Mouse (Mus musculus) erythroblast, adult 5-6 weeks (primary cell): ENCODE measurements around the gene Cdc42ep4. TPM values are rescaled to one million over a fixed set of nuclear protein-coding genes. Genes with fewer than 3 reads are reported as not detected.

Experiments used
- ATAC-seq: replicated peaks from 2 replicates; pipeline ENCODE4 v1.8.0; 2016; ENCODE audit warnings: moderate number of reproducible peaks, mild to moderate bottlenecking, moderate TSS enrichment, inconsistent platforms; ENCODE audit not compliant: poor library complexity, low FRiP score, severe bottlenecking
- total RNA-seq, 2 experiments: library from RNA; stranded (forward) in 1 of 2; stranded (reverse) in 1 of 2; fragments of 150-400 nt in 1 of 2; fragments of 200-764, 138-1000 nt in 1 of 2; gene quantifications; 2 replicates each; pipeline versions ENCODE4 v1.2.3 to v1.2.4; 2015 to 2017; ENCODE audit warnings: low replicate concordance in 2 of 2

The Cdc42ep4 gene
- total RNA-seq, 2 experiments from 2014 or later, result 4.4 to 9.9 TPM

DNA sequence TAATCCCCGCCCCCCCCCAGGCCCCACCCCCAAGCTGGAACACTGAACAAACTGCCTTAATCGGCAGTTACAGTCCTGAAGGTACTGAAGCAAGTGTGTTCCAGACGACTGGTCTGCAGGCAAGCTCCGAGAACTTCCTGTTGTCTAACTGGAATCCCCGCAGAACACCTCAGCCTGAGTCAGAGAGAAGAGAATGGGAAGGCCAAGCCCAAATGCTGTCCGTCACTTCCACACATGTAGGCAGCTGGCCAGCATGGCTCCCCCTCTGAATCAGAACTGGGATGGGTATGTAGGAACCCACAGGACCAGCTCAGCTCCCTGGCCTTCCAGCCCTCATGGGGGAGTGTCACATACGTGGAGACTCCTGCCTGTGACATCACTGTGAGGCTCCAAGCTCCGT lies 21.8 kb downstream of the Cdc42ep4 start:
- ATAC-seq, result no peak

DNA sequence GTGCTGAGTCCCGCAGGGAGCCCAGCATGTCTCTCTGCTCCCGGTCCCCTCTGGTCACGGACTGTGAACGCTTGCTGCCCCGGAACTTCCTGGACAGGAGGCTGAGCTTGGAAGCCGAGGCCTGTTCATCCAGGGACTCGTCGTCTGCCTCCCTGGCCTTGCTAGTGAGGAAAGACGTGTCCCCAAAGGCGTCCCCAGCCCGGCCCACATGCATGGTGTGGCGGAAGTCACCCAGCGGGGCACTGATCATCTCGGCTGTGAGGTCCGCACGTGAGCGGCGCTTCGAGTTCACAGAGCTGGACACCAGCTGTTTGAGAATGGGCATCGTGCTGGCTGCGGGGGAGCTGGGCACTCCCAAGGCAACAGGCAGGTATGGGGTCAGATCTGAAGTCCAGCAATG lies 22.4 kb downstream of the Cdc42ep4 start:
- no peak for ATAC-seq

DNA sequence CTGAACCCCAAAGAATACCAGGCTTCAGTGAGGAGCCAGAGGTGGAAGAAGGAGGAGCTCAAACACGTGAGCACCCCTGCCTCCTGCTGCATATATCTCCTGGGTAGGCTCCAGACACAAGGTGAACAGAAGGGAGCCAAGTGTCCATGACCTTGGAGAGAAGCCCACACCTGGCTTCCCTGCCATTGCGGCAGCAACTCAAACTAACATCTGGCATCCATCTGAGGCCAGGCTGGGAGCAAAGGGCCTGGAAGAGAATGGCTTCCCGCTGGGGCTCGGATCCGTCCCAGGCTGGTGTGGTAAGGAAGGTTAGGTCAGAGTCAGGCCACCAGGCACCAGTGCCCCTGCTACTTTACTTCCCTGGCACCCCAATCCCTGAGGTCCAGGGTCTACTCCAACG lies 23.7 kb downstream of the Cdc42ep4 start:
- no peak for ATAC-seq

DNA sequence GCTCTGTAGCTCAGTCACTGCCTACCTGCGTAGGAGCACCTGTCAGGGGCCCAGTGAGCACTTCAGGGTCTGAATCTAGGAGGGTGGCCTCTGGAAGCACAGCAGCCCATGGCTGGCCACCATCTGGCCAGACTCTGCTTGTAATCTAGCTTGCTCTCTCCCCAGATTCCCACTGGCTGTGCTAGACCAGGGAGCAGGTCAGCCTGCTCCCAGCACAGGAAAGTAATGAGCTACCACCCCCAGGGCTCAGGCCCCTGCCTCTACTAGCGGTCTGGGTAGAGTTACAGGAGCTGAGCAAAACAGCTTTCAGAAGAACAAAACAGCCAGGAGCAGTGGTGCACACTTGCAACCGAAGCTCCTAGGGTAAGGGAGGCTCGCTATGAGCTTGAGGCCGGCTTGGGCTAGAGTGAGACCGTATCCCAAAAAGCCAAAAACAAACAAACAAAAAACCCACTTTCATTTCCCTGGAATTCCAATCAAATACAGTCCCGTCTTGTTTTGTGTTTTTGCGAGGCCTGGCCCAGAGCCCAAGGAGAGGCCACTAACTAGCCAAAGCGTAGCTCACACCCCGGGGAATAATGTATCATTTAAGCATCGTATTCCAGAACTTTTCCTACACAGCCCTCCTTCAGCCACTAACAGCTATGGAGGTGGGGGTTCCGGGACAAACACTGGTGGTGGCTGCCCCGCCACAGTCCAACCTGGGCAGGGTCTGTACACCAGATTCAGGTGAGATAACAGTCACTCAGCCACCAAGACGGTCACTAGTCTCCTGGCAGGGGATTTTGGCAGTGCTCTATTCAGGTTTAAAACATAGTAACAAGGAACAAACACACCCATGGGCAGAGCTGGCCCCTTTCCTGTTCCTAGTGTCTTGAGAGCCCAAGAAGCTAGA lies 24.4 kb downstream of the Cdc42ep4 start:
- ATAC-seq, result no peak

DNA sequence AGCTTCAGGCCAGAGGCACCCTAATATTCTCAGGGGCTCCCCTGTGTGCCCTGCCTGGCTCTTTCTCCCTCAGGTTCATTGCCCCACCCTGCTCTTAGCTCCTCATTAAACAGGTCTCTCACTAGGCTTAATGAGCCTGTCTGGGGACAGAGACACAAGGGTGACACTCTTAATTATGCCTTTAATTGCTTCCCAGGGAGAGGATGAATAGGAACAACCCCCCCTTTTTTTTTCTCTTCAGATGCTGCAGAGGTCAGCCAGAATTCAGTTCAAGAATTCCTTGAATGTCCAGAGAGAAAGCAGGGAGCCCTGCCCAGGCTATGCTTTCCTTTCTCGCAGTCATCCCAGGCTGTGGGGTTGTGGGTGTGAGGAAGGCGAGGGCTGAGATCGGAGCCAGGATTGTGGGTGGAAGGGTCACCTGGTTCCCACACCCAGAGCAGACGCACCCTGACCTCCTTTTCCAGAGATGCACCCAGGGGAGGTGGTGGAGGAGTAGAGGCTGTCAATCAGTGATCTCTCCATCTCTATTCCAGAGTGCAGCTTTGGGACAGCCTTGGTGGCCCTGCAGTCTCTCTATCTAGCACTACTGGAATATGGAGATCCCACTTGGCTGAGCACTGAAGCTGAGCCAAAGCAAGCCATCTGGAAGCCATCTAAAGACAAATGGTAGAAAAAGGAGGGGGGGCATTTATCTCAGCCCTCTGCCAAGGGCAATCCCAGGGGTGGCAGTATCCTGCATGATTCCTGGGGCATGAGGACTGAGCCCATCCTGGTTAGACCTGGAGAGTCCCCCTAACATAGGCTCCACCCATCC lies 26.2 kb downstream of the Cdc42ep4 start:
- ATAC-seq, result no peak; the same call in 1 of the 2 replicates

DNA sequence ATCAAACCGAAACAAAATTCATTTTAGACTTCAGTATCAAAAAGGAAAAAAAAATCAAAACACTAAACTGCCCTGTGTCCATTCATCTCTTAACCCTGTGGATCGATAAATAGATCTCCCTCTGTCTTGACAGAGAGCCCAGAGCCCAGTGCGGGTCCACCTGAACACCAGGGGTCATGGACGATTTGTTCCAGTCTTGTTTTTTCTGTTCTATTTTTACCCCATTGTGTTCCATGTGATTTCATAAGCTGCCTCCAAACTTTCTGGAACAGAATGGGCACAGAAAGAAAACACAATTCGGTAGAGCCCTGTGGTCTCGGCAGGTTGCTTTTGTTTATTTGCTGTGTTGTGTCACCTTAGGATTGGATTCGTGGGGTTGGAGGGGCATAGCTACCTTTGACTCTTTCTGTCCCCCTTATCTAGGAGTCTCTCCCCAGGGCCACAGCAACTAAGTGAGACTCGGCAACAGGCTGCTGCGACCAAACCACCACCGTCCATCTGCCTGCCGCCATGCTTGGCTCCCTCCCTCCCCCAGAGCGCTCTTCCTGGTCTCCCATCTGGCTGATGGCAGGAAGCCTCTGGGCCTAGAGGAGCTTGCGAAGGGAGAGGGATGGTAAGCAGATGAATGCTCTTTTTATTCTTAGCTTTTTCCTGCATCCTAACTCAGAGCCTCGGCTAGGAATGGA lies 29.1 kb downstream of the Cdc42ep4 start:
- no peak for ATAC-seq

DNA sequence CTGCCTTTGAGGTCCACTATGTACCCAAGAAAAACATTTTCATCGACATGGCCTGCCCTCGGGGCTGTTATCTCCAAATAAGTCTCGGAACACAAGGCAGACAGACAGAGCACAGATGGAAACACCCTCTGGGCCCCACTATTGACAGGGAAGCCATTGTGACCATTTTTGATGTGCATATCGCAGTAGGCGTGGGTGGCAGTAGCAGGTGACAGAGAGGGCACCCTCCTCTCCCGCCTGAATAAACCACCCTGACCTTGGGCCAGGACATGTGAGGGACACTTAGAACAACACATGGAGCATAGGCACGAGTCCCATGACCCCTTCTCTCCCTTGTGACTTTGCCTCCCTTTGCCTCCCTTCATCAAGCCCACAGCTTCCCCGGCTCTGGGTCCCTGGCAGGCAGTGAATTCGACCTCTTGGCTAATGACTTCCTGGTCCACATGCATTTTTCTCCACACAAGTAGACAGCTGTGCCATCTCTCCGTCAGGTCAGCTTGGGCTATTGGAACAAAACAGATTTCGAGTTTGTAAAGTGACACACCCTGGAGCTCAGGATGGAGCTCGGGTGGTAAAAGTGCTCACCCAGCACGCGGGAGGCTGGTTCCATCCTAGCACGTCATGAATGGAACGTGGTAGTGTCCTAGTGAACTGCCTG lies 33.8 kb downstream of the Cdc42ep4 start:
- ATAC-seq, result no peak

DNA sequence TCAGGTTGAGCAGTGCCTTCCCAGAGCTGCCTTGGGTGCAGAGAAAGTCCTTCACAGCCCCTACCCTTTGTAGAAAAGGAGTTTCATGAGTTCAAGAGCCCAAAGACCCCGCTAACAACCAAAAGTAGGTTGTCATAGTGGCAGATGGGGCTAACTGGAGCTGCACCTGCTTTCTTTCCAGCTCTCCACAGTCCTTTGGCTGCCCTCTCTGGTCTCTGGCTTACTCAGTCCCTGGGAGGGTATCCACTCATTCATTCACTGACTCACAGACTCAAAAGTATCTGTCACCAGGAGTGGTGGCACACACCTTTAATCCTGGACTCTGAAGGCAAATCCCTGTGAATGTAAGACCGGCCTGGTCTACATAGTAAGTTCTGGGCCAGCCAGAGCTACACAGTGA lies 35.5 kb downstream of the Cdc42ep4 start:
- no peak for ATAC-seq

DNA sequence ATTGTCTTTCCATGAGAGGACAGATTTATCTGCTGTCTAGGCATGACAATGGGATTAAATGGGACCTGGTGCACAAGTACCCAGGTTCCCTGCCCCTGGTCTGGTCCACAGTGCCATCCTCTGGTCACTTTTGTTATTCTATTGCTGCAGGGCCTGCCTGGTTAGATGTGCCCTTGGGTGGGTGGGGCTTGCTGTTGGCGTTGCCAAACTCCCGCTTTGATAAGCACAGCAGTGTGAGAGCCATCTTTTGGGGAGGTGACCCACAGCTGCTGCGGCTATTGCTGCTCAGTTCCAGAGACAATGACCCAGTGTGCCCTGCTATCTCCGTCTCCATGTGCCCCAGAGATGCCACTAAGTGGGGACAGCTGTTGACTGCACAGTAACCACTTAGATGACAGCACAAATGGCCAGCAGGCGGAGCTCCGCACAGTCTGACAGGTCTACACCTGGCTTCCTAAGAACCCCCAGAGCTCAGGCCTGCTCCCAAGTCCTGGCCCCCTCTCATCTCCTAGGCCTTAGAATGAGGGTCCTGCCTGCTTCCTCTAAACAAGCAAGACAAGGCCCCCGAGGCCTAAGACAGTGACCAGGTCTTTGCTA lies 36.5 kb downstream of the Cdc42ep4 start:
- ATAC-seq, result peak; percentile 78

DNA sequence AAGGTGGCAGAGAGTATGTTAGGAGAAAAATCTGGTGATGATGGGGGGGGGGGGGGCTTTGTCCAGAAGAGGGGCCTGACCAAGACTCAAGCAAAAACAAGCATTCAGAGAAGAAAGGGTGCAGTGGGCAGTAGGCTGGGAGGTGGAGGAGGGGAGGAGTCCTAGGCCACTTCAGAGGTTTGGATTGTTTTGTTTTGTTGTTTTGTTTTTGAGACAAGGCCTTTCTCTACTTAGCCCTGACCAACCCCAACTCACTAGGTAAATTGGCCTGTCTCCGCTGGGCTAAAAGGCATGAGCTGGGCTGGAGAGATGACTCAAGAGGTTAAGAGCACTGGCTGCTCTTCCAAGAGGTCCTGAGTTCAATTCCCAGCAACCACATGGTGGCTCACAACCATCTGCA lies 40.6 kb downstream of the Cdc42ep4 start:
- no peak for ATAC-seq

DNA sequence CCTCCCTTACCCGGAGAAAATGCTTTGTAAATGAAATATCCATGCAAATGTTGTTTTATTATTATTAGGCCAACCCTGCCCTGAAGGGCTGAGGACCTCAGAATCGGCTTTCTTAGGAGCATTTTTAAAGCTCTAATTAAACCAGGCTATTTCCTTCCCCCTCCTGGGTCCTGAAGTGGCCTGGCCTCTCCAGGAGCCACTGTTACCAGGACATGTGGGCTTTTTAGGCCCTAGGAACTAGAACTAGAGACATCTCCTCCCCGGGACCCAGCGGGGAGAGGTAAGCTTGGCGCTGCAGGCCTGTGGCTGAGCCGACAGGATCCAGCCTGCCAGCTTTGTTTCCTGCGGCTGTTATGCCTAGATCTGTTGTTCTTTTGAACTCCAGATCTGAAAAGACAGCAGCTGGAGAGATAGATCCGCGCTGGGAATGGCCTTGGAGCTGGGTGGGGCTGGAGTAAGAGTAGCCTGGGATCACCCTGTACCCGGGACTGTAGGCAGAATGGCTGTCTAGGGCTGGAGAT lies 41.4 kb downstream of the Cdc42ep4 start:
- no peak for ATAC-seq

DNA sequence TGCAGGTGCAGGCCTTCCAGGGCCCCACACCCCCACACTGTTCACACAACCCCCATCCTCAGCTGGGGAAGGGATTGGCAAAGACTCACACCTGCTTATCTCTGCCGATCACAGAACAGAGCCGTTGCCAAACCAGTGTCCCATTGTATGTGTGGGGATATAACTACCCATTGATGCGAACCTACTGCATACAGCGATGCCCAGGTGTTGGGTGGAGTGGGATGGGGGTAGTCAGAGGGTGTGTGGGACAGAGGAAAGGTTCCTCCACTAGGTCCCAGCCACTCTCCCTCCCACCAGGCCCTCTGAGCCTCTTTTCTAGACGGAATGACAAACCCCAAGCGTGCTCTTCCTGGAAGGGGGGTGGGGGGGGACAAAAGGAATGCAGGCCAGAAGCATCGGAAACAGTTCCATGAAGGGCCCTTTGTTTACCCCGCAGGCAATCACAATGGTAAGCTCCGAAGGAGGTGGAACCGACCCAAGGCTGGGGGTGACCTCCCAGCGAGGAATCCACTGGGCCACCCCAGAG lies 41.9 kb downstream of the Cdc42ep4 start, which contains the start of gene Cpsf4l:
TSS of gene Cpsf4l (minus strand) at position 287 of the 526 bp plus-strand sequence.
- no peak for ATAC-seq

DNA sequence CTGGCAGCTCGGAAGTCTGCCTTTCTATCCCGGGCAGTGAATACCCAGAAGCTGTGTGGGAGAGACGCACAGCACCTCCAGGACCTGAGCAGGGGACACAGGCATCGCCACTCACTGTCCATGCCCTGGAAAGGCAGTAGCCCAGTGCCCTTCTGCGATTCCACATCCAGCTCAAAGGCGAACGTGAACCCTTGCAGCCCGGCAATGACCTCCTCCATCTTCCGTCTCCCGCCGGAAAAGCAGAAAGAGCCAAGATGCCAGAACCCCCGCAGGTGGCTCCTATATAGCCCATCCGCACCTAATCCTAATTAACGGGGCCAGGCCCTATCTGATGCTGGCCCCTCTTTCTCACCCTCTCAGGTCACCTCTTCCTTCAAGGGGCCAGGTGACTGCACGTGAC lies 42.4 kb downstream of the Cdc42ep4 start:
- no peak for ATAC-seq

DNA sequence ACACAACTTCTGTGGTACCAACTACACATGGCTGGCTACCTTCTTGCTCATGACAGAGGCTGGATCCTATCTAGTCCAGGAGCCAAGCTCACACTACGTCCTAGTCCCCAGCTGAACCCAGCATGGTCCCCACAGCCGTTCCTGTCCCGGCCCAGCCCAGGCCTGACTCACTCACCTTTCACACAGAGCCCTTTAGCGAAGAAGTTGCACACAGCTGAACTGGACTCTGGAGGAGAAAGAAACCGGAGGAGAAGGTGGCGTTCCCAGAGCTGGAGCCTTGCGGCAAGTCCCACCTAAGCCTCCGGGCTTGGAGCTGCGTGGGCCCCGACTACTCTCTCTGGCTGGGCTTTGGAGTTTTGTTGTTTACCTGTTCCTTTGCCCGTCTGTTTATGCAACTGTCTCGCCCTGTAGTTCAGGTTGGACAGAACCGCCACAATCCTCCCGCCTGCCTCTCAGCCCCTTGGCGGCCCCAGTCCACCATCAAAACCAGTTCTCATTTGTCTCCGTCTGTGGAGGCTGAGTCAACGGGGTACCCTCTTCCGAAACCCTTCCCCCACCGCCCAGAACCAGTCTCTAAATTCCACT lies 43.0 kb downstream of the Cdc42ep4 start:
- ATAC-seq, result no peak

DNA sequence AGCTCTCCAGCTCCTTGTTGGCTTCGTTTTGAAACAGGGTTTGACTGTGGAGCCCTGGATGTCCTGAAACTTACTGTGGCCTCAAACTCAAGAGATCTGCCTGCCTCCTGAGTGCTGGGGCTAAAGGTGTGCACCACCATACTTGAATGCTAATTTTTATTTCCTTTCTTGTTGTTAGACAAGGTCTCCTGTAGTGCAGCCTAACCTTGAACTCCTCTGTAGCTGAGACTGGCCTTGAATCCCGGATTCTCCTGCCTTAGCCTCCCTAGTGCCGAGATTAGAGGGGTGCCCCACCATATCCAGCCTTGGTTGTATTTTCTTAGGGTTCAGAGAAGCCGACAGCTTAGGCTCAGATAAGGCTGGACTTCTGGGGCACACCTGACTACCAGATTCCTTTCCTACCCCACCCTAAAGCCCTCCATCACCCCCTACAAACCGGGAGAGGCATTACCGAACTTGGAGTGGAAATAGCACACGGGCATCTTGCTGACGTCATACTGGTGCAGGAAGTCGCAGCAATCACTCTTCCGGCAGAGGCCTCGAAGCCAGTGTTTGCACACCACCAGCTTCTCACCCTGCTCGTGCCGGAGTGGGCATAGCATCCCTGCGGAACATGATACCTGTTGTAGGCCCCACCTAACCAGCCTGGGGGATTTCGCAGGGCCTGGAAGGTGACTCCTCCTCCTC lies 45.6 kb downstream of the Cdc42ep4 start:
- no peak for ATAC-seq

DNA sequence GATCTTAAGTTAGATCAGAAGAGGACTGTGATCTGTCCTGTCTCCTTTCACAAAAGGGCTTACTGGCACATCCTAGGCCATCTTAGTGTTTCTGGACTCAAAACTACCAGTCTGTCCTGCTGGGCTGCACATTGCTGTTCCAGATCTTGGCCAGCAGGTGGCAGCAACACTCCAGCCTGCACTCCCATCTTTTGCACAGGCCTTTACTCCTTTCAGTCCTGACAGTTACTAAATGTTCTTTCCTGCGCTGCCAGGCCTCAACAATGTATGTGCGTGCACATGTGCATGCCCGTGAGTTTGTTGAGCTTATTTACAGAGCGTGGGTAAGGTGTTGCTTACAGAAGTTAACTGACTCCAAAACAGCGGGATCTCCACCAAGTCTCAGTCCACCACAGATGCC lies 47.9 kb downstream of the Cdc42ep4 start:
- ATAC-seq, result peak; percentile 86

DNA sequence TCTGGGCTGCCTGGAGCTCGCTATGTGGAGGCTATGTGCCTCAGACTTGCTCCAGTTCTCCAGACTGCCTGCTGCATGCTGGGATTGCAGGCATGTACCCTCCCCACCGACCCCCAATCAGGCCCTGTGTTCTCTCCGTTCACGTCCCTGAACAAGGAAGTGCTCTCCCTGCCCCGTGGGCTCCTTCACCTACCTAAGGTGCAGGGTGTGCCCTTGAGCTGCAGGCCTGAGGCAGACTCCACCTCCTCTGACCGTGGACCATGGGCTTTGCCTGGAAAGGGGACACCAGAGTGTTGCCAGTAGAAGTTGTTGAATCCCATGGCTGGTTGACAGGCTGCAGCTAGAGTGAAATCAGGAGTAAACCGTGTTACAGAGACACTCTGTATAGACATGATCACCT lies 52.0 kb downstream of the Cdc42ep4 start:
- no peak for ATAC-seq

DNA sequence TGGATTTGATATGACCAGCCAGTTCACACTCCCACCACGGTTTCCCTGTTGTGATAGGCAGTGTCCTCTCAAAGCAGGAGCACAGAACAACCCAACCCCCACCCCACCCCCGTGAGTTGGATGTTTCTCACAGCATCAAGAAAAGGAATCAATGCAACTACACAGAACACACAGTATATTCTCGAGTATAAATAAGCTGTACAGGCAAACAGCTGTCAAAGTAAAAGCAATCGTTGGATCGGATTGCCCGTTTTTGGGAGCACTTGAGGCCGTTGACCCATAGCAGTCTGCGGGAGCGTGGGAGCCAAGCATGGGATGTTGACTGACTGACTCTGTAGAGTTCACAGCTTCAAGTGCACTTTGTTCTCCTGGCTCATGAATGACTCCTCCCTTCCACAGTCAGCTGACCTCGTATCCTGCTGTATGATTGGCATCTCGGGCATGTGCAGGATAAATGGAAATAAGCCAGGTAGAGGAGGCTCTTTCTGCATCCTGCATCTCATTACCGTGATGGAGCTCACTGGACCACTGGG lies 53.6 kb downstream of the Cdc42ep4 start:
- ATAC-seq, result no peak
